Mouse (Mus musculus) layer of hippocampus, postnatal 14 days (tissue): ENCODE data around the gene Nfia. TPM values are rescaled to one million over a fixed set of nuclear protein-coding genes. Genes with fewer than 3 reads are reported as not detected.

Experiments used
- DNase-seq, 2 experiments: peaks; one replicate each; pipeline ENCODE4 v3.0.0; 2021 to 2022; ENCODE audit warnings: low spot score in 2 of 2, mixed read lengths in 1 of 2
- total RNA-seq, 2 experiments: library from RNA; stranded (reverse); gene quantifications; 2 replicates each; pipeline ENCODE4 v1.2.3; 2021

The Nfia gene
- total RNA-seq, 2 experiments from 2014 or later = 131 to 132 TPM

DNA sequence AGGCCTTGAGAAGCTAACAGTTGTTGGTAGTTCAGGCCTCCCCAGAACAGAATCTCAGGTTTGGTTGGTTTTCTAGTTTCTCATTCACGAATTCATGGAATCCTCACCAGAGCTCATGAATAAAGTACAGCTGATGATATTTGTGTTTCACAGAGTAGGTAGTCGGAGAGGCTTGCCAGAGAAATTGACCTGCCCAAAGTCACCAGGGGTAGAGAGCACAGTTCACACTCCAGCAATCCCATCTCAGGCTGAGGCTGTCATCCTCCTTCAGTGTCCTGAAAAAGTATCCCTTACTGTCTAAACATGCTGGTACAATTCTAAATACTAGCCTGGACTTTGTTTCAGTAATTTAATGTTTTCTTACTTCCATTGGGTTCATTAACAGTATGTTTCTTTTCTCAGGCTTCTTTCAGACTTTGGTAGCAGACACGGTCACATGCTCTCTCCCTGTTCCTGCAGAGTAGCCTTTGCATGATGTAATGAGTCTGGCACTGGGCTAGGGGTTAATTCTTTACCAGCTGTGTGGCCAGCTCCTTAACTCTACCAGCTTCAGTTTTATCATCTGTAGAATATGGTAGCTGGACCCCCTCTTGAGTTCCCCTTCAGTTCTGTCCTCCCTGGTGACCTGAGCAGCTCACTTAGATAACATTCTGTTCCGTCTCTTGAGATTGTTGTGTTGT is 7.1 kb upstream of the Nfia start:
- no peak for DNase-seq

DNA sequence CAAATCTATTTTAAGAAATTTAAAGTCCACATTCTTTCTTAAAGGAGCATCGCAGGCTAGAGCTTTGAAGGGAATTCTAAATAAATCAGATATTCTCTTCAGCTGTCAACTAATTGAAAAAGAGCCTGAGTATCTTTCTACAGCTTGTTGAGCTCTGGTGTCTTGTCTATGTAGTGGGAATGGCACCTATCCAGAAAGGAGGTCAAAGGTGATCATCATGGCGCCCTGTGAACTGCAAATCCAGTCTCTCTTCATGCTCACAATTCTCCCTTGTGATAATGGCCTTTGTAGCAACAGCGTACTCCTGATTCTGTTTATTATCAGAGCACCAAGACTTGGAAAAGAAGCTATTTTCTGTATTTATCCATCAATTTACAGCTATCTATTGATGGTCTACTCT is 6.4 kb upstream of the Nfia start:
- DNase-seq = no peak

DNA sequence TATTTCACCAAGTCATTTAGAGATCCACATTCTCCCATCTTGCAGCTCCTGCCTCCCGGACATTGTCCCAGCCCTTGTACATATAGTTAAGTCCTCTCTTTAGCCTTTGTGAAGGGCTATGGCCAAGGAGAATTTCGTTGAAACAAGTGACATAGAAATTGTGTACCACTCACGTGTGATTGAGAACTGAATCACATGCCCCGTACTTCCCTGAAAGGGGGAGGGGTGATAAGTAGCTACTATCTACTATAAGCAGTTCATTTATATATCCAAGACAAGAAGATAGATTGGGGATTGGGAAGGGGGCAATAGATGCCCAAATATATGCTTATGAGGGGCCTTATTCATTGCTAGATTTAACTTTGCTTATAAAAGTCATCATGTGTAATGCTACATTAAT is 5.5 kb upstream of the Nfia start:
- no peak for DNase-seq

DNA sequence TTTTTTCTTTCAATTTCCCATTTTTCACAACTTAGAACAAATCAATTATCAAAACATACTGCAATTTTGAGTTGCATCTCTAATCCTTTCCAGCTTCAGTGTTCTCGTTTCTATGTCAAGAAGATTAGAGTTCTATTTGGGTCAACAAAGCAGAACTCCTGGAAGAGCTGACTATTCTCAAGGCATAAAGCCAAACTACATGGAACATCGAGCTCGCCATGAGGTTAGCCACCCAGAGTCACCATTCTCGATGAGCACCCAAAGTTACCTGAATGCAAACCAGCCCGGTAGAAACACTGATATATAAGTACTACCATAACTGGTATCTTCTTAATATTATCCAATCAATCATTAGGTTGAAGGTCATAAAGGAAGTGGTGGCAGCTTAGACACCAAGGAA is 5.0 kb upstream of the Nfia start:
- no peak for DNase-seq

DNA sequence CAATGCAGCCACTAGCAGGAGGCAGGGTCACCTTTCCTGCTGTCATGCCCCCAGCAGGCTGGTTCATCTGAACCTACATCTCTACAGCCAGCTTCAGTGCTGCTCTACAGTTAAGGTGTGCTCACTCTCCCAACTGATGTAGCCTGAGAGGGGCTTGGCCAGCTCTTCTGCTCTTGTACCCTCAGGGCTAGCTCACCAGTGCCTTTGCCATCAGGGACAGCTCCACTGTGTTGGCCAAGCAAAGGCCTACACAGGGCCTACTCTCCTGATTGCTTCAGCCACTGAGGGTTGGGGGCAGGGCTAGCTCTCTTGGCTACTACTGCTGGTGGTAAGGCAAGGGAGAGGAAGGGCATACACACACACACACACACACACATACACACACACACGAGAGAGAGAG is 2.7 kb upstream of the Nfia start:
- no peak for DNase-seq

DNA sequence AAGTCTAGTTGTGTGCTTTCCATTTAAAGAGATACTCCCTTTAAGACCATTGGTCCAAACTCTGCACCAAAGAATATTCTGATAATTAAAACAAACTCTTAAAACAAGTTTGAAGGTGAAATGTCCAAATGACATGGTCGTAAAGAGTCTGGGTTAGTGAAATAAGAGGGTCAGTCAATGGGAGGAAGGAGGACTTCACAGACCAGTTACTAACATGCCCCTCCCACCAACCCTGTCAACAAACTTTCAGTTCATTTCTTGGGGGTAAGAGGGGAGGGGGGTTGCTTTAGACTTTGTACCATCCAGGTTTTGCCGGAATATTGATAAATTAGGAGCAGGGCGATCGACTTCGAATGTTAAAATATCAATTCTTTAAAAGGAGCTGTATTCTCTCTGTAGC is 1.1 kb upstream of the Nfia start:
- DNase-seq = no peak

DNA sequence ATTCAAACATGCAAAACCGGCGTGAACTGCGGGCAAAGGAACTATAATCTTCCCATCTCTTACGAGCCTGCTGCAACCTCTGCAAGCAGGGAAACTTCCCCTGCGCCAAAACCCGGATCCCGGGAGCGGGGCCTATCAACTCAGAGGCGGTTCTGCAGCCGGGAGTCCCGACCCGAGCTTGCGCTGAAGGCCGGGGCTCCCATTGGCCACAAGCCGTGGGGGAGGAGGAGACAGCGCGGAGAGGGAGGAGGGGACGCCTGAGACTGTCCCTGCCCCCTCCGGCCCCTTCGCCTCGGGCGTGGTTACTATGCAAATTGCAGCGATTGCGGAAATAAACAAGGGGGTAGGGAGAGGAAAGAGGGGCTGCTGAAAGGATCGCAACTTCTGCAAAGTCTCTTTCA is 450 bp upstream of the Nfia start:
- peak; percentile 95 to 97 for DNase-seq

DNA sequence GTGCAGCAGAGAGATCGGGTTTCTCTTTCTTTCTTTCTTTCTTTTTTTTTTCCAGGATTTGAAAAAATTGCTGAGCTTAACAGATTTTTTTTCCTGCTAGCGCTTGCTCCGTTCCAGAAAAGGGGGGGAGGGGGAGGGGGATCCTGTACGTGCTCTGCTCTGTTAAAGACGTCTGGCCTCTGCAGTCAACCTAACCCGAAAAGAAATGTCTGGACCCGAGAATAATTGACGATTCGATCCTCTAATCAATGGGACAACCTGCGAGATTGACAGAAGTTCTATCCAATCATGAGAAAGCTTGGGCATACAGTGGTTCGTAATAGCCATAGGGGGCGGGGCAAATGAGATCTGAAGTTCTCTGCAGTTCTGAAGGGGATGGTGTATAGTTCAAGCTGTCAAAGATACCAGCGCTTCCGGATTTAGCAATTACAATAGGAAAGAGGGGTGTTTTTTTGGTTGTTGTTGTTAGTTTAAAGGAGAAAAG is 618 bp downstream of the Nfia start:
- DNase-seq = peak; percentile 89 to 99

DNA sequence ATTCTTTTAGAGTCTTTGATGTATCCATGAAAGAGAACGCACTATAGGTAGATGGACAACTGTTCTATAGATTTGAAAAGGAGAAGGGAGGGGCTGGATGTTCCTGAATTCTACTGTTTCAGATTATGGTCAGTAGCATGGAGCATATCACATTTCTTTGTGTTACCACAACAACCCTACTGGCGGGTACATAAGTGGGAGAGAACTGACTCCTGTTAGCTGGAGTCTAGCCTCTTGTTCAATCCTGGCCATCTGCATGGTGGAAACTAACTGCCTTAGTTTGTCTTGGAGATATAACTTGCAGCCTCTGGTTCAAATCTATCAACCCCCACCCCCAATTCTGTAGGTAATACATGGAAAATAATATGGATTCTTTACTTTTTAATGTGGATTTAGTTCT is 1.3 kb downstream of the Nfia start:
- DNase-seq = no peak

DNA sequence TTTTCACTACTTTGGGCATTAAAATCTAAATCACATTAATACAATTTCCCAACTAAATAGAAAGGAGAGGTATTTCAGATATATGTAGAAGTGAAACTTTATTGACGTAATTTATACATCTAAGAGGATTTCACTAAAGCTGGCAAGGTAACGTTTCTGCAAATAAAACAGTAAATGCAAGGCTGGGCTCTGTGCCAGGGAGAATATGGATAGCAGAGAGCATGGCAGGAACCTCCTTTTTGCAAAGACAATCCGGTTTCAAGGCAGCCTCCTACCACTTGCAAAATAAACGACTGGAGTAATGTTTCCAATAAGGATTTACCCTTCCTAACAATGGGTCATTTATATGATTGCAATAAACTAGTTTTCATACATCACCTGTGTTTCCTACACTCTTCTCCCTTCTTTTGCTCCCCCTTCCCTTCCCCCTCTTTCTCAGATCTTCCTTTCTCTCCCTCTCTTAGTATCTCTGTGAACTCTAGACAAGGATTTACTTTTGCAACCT is 2.0 kb downstream of the Nfia start:
- no peak for DNase-seq

DNA sequence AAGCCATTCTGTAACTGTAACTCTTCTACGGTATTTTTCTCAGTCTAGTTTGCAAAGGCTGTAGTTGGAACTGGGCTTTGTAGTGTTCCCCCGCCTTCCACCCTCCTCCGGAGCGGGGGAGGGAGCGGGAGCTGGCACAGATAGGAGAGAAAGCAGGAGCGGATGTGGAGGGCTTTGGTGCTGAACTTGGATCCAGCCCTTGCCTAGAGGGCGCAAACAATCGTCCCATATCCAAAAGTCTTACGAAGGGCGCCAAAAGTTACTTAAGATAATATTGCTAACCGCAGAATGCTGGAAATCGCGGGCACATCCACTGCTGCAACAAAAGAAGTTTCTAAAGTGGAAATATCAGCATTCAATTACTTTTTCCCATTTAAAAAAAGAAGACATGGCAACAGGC is 2.5 kb downstream of the Nfia start:
- DNase-seq = peak; percentile 41 to 75

DNA sequence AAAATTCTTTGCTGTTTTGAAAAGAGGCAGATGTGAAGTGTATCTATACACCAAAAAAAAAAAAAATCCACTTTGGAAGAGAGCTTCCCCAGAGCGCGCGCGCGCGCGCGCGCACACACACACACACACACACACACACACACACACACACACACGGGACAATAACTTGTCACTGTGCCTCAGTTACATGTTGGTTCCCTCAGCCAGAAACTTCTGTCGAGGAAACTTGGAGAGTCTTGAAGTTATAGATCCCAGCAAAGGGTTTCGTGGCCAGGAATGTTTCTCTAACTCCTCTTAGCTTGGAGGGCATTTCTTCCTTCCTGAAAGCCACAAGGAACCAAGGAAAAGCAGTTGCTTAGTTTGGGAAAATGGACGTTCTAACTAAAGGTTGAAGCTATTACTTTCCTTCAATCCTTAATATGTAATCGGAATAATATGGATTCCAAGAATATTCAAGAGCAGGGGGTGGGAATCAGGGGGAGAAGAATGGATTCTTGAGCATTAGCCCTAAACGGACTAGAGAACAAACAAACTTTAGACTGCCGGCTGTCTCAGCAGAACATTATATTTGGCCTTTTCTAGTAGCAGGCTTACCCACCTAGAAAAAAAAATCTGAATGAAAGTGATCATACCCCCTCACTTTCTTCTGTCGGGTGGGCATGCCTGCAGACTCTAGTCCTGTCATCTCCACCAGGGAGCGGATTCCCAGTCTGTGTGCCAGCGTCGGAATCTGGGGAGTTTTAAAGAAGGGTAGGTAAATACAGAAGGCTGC is 3.1 kb downstream of the Nfia start:
- DNase-seq = peak in 1 of 2 experiments; percentile 4

DNA sequence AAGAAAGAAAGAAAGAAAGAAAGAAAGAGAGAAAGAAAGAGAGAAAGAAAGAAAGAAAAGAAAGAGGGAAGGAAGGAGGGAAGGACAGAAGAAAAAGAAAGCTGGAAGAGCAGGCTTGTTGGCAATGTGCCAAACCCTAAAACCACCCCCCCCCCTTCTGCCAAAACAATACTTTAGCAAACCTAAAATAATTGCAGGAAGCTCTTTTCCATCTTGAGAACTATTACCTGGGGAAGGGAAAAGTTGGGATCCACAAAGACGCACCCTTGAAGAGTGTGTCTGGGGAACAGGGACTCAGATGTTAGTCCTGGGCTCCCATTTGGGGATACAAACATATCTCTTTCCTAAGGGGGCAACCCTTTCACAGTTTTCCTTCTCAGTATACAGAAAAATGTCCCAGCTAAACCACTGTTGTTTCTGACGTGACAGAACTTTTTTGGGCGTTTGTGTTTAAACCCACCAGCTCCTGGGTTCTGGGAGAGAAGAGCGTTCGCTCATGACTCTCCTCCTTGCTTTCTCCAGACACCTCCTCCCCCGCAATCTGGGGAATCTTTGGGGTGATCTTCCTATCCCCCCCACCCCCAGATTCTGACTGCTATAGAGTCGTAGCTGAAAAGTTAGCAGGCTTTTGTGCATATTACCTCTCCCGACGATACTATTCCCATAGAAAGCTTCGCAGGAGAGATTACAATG is 4.0 kb downstream of the Nfia start:
- peak in 1 of 2 experiments; percentile 34 for DNase-seq

DNA sequence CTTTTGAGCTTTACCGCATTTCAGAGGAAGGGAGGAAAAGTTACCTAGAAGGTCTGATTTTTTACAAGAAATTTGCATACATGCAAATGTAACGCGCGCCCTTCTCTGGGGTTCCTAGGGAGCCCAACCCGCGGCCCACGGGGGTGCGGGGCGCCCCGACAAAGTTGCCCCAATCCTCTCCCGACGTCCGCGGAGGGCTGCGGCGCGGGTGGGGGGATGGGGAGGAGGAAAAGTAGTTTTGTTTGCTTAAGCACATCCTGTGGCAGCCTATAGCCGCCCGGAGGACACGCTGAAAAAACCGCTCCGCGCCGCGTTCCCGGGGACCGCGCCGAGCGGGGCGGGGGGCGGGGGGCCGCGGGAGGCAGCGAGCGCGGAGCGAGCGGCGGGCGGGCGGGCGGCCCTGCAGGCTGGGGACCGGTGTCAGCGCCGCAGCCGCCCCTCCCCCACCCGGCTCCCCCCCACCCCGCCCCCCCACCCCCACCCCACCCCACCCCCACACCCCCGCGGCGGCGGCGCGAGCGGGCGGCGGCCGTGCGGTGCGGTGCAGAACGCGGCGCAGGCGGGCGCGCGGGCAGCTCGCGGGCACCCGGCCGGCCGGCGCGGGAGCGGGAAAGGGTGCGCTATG is 4.7 kb downstream of the Nfia start:
- peak in 1 of 2 experiments; percentile 60 for DNase-seq

DNA sequence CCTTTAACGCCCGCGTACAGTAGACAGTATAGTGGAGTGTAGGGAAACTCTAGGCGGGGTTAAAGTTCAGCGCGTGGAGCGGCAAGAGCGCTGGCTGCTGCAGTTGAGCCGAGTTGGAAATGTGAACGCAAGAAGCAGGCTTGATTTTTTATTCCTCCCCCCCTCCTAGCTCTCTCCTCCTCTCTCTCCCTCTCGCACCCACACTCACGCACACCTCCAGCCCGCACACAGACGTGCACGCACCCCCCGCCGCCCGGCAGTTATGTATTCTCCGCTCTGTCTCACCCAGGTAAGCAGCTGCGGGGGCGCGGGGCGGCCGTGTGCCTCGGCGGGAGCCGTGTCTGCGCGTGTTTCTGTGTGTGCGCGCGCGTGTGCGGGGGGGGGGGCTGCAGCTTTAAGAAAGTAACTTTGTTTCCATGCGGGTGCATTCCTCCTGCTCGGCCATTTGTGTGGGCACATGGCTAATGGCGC is 5.2 kb downstream of the Nfia start, which contains the start of gene E130114P18Rik:
E130114P18Rik (minus strand) TSS at position 373 of the 471 bp plus-strand sequence.
- peak in 1 of 2 experiments; percentile 64 for DNase-seq

DNA sequence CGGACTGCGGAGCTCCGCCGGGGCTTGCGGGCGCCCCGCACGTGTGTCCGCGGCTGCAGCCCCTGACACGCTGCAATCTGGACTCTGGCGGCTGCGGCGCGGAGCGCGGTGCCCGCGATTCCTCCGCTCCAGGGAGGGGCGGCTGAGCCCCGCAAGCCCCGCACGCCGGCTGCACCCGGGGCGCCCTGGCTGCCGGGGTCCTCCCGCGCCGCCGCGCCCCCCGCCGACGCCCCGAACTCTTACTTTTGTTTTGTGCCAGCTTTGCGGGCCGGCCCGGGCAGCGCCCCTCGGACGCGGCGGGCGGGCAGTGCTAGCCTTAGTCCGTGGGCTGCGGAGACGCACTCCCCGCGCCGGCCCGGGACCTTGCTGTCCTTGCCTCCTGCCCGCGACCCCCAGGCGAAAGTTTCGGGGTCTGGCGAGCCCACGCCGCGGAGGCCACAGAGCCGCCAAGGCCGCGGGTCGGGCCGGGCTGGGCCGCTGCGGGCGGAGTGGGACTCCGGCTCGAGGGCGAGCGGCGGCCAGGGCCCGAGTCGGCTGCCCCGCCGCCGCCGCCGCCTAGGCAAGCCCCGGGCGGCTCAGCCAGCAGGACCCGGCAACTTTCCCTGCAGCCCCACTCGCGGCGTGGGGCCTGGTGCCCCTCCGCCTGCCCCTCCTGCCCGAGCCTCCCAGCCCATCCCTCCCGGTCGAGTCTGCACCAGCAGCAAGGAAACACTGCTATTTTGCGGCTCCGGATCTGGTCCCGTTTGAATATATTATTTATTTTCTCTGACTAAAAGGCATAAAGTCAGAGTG is 5.9 kb downstream of the Nfia start:
- peak in 1 of 2 experiments; percentile 39 for DNase-seq

DNA sequence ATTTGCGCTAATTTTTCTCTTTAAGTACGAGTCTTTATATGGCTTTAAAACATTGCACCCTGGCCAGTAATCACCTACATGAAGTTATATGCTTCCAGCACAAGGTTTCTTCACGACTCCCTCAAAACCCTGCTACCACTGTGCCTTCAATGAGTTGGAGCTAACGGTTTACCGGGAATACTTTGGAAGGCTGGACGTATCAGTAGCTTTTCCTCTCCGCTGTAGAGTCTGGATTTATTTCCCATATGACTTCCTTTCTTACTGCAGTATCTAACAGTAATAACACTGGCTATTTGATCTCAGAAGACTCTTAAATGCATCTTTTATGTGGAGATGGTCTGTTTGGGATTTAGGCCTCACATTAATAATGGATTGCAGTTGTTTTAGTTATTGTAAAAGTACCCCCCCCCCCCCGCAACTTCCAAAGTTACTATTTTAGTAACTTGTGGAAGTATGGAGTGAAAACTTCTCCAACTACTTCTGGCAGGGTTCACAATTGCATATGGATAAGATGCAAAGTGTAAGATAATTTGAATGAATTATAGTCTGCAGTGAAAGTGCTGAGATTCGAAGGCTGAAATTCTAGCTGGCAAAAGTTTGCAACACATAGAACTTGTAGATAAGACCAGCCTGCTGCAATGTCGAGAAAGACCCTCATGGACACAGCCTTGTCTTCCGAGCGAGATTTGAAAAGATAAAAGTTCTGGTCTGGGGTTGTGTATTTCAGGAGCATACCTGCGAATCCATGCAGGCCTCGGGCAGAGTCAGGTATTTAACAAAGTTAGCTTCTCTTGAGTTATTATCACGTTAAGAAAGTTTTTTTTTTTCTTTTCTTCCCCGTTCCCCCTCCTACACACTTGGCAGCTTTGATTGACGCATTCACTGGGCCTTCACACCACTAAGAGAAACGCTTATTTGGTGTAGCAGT is 6.7 kb downstream of the Nfia start:
- no peak for DNase-seq

DNA sequence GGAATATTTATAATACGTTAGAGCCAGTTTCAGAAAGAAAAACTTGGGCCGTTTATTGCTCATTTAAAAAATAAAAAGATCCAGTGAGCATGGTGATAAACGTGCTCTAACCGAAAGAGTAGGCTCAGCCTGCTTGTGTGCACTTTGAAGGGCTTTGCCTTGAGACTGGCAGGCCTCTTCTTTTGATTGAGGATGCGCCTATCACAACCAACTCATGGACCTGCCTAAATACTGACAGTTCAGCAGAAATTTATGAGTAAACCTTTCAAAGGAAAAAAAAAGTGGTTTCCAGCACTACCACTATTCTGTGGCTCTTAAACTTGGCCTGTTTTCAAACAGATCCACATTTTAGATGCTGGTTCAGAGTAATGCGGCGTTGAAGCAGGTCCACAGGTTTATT is 7.5 kb downstream of the Nfia start:
- peak in 1 of 2 experiments; percentile 65 for DNase-seq
